Mouse (Mus musculus): ENCODE results near the gene Ttc28.

The Ttc28 gene

GRCm38 (mm10) chr5:111207924-111208659 is 328.5 kb downstream of the Ttc28 start:
- no peak for DNase-seq (ENCODE audit: low read depth, low spot score)

GRCm38 (mm10) chr5:111208660-111208969 is 329.0 kb downstream of the Ttc28 start:
- DNase-seq (ENCODE audit: low read depth, low spot score), result peak; percentile 43

GRCm38 (mm10) chr5:111213935-111214450 is 334.4 kb downstream of the Ttc28 start:
- DNase-seq (ENCODE audit: low read depth, low spot score), result no peak

- no peak for DNase-seq (ENCODE audit: low read depth, low spot score)
Measured at GRCm38 (mm10) chr5:111214890-111215289, 335.3 kb downstream of the Ttc28 start.

- DNase-seq (ENCODE audit: low read depth, low spot score), result no peak
Measured at GRCm38 (mm10) chr5:111215722-111216121, 336.1 kb downstream of the Ttc28 start.

- no peak for DNase-seq (ENCODE audit: low read depth, low spot score)
Measured at GRCm38 (mm10) chr5:111216166-111216565, 336.6 kb downstream of the Ttc28 start.

- DNase-seq (ENCODE audit: low read depth, low spot score), result no peak
Measured at GRCm38 (mm10) chr5:111217447-111218110, 338.0 kb downstream of the Ttc28 start.

GRCm38 (mm10) chr5:111218111-111218891 is 338.7 kb downstream of the Ttc28 start:
- DNase-seq (ENCODE audit: low read depth, low spot score), result no peak

GRCm38 (mm10) chr5:111218998-111219397 is 339.4 kb downstream of the Ttc28 start:
- DNase-seq (ENCODE audit: low read depth, low spot score), result no peak

- peak; percentile 49 for DNase-seq (ENCODE audit: low read depth, low spot score)
Measured at GRCm38 (mm10) chr5:111220679-111221380, 341.2 kb downstream of the Ttc28 start.

GRCm38 (mm10) chr5:111222820-111223219 is 343.2 kb downstream of the Ttc28 start:
- DNase-seq (ENCODE audit: low read depth, low spot score), result no peak

GRCm38 (mm10) chr5:111225306-111225705 is 345.7 kb downstream of the Ttc28 start:
- DNase-seq (ENCODE audit: low read depth, low spot score), result no peak

- no peak for DNase-seq (ENCODE audit: low read depth, low spot score)
Measured at GRCm38 (mm10) chr5:111226486-111226885, 346.9 kb downstream of the Ttc28 start.

- DNase-seq (ENCODE audit: low read depth, low spot score), result no peak
Measured at GRCm38 (mm10) chr5:111227850-111228249, 348.2 kb downstream of the Ttc28 start.

- DNase-seq (ENCODE audit: low read depth, low spot score), result no peak
Measured at GRCm38 (mm10) chr5:111228302-111229040, 348.9 kb downstream of the Ttc28 start.

- DNase-seq (ENCODE audit: low read depth, low spot score), result no peak
Measured at GRCm38 (mm10) chr5:111229041-111229394, 349.4 kb downstream of the Ttc28 start.

- DNase-seq (ENCODE audit: low read depth, low spot score), result no peak
Measured at GRCm38 (mm10) chr5:111229671-111230070, 350.1 kb downstream of the Ttc28 start.

- DNase-seq (ENCODE audit: low read depth, low spot score), result no peak
Measured at GRCm38 (mm10) chr5:111231044-111231443, 351.4 kb downstream of the Ttc28 start.

- no peak for DNase-seq (ENCODE audit: low read depth, low spot score)
Measured at GRCm38 (mm10) chr5:111231769-111232168, 352.2 kb downstream of the Ttc28 start.

GRCm38 (mm10) chr5:111233022-111233709 is 353.6 kb downstream of the Ttc28 start:
- DNase-seq (ENCODE audit: low read depth, low spot score), result no peak
